Mouse (Mus musculus) kidney, adult 2 months (tissue): ENCODE data around the gene Rgs7bp.

Source experiments
- CTCF ChIP-seq: fragments of 200-500 bp; conservative IDR thresholded peaks from 2 replicates; pipeline ENCODE4 v1.5.1; 2011; ENCODE audit warnings: low read depth, mild to moderate bottlenecking, control low read depth, low read length, moderate library complexity, mixed read lengths; ENCODE audit not compliant: insufficient read depth, insufficient read length
- POLR2A ChIP-seq: fragments of 200-500 bp; IDR thresholded peaks from one replicate; pipeline ENCODE4 v1.6.1; 2011; ENCODE audit warnings: low read depth, low read length, control low read depth

GRCm38 (mm10) chr13:105100705-105101104 lies 46.0 kb upstream of the Rgs7bp start:
- TF ChIP-seq CTCF (no peak), POLR2A (no peak)
